Mouse (Mus musculus) Patski (cell line): ENCODE results near the gene Gm10309. TPM values are rescaled to one million over a fixed set of nuclear protein-coding genes. Genes with fewer than 3 reads are reported as not detected.

Source experiments
- ATAC-seq: fragments of 100-300 bp; one replicate; pipeline ENCODE4 v1.8.0; 2021
- CTCF ChIA-PET: fragments of 350-600 bp; sonication (Branson Sonifier 250); formaldehyde crosslinking; loops from one replicate; lab custom pipeline; 2022; ENCODE audit warnings: inconsistent platforms; lab: Charles Lee
- POLR2A ChIA-PET: fragments of 350-600 bp; sonication (Branson Sonifier 250); formaldehyde crosslinking; loops from one replicate; lab custom pipeline; 2022; ENCODE audit warnings: antibody characterized with exemption, inconsistent platforms; lab: Charles Lee
- DNase-seq: peaks from one replicate; pipeline ENCODE4 v3.0.0-alpha.2; 2011; ENCODE audit warnings: low read depth, low spot score
- H3K27me3 ChIP-seq: fragments of 371-371 bp; one replicate; pipeline ENCODE4 v1.5.1; 2021
- CTCF ChIP-seq: fragments of 100-300 bp; IDR thresholded peaks from one replicate; pipeline ENCODE4 v1.5.1; 2021
- in situ Hi-C: fragments of 300-500 bp; cut with MboI; formaldehyde crosslinking; loops from 3 replicates; pipeline ENCODE4 v1.11.1; 2018; ENCODE audit warnings: low pct_unique_long_range_greater_than_20kb, mixed read lengths
- polyA plus RNA-seq: library from polyadenylated mRNA; unstranded; gene quantifications from one replicate; pipeline ENCODE4 v1.2.3, GENCODE M21; 2021

Gm10309 gene
- polyA plus RNA-seq, 1 experiment from 2014 or later, result not detected

GRCm38 (mm10) chr17:86476674-86477073 lies 28.4 kb downstream of the Gm10309 start:
- DNase-seq (no peak), ATAC-seq (no peak)
- no peaks in the 10 kb centered on the region for H3K27me3 ChIP-seq
- no peak for TF ChIP-seq CTCF
- in situ Hi-C loops, result loop anchor here (25.0 kb wide), 2 partner anchors 786 to 1111 kb away; partner anchors contain the start of gene Mcfd2
- CTCF ChIA-PET, result interaction anchor here (0.7 to 1.5 kb wide), 4 partner anchors 11 to 430 kb away, joined by 3 to 4 read pairs (median 3); no protein-coding TSS in a partner anchor
- POLR2A ChIA-PET, result interaction anchor here (0.5 kb wide), 1 partner anchor 285 kb away, joined by 3 read pairs; no protein-coding TSS in a partner anchor

GRCm38 (mm10) chr17:86471684-86472083 lies 33.3 kb downstream of the Gm10309 start:
- POLR2A ChIA-PET, result no interaction called here
- in situ Hi-C loops, result no loop called here
- DNase-seq (no peak), ATAC-seq (no peak)
- no peaks in the 10 kb centered on the region for H3K27me3 ChIP-seq
- CTCF ChIA-PET, result interaction anchor here (0.7 to 1.7 kb wide), 9 partner anchors 9 to 326 kb away, joined by 3 to 10 read pairs (median 5); partner anchors contain the start of gene Srbd1
- TF ChIP-seq CTCF, result peak; percentile 83

- in situ Hi-C loops, result no loop called here
- DNase-seq (no peak), ATAC-seq (no peak)
- ChIA-PET CTCF (interaction anchor here (1.1 to 1.7 kb wide), 4 partner anchors 7 to 309 kb away, joined by 3 to 10 read pairs (median 3); no protein-coding TSS in a partner anchor), POLR2A (interaction anchor here (0.6 kb wide), 1 partner anchor 303 kb away, joined by 3 read pairs; no protein-coding TSS in a partner anchor)
- TF ChIP-seq CTCF, result no peak
- no peaks in the 10 kb centered on the region for H3K27me3 ChIP-seq
Observed at GRCm38 (mm10) chr17:86470160-86470559, 34.9 kb downstream of the Gm10309 start.

DNA sequence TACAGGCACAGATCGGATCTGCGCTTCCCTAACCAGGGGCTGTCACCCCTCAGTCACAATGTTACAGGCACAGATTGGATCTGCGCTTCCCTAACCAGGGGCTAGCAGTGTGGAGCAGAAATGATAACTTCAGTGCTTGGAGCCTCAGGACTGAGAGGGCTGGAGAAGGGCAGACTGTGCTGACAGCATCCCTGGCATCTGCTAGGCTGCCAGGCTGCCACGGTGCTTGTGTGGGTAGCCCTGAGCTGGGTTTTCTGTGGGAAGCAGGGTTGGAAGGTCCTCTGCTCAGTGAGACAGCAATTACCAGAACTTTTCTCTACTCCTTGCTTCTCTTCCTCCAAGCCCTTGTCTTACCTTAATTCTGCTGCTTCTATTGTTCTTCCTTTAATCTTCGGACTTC lies 37.1 kb downstream of the Gm10309 start:
- ChIA-PET POLR2A (no interaction called here), CTCF (no interaction called here)
- no peaks in the 10 kb centered on the region for H3K27me3 ChIP-seq
- TF ChIP-seq CTCF, result no peak
- ATAC-seq (no peak), DNase-seq (no peak)
- in situ Hi-C loops, result no loop called here

- no peak for ATAC-seq
- H3K27me3 ChIP-seq, result no peaks in the 10 kb centered on the region
- no peak for DNase-seq
- ChIA-PET POLR2A (no interaction called here), CTCF (no interaction called here)
- no peak for TF ChIP-seq CTCF
- in situ Hi-C loops, result no loop called here
Observed at GRCm38 (mm10) chr17:86467291-86467898, 37.6 kb downstream of the Gm10309 start.

DNA sequence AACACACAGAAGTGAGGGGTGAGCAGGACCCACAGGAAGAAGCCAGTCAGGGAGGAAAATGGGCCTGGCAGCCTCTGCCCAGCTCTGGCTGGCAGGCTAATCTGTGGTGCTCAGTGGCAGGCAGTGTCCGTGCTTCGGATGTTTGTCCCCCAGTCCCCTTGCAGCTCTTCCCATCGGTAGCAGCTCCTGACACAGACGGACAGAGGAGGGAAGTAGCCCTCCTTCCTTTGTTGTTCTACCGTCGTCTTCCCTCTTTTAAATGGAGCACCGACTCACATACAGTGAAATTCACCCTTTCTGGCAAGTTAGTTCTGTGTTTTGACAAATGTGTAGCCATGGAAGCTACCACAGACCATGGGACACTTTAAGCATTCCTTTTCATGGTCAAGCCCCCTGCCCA lies 38.2 kb downstream of the Gm10309 start:
- ATAC-seq (no peak), DNase-seq (no peak)
- in situ Hi-C loops, result no loop called here
- ChIA-PET POLR2A (no interaction called here), CTCF (interaction anchor here (2.7 kb wide), 1 partner anchor 305 kb away, joined by 8 read pairs; no protein-coding TSS in a partner anchor)
- no peaks in the 10 kb centered on the region for H3K27me3 ChIP-seq
- no peak for TF ChIP-seq CTCF

GRCm38 (mm10) chr17:86466412-86466811 lies 38.6 kb downstream of the Gm10309 start:
- ATAC-seq (no peak), DNase-seq (no peak)
- ChIA-PET POLR2A (no interaction called here), CTCF (interaction anchor here (2.7 kb wide), 1 partner anchor 305 kb away, joined by 8 read pairs; no protein-coding TSS in a partner anchor)
- no peak for TF ChIP-seq CTCF
- in situ Hi-C loops, result no loop called here
- no peaks in the 10 kb centered on the region for H3K27me3 ChIP-seq

DNA sequence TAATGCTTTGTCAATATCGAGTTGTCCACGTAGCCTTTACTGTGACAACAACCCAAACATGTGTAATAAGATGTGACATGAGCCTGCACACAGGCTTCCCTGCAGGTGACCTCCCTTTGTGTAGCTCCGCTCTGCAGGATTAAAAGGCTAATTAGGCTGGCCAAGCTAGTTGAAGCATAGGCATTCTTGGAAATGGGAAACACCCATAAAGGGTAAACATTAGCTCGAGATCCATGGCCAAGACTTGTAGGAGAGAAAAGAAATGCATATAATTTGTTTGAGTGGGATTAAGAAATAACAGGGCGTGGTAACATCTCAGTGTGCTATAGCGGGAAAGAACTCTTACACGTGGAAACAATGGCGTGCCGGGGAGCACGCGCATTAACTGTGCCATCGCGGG lies 39.2 kb downstream of the Gm10309 start:
- no peaks in the 10 kb centered on the region for H3K27me3 ChIP-seq
- ATAC-seq, result no peak
- CTCF ChIA-PET, result interaction anchor here (2.7 kb wide), 1 partner anchor 304 kb away, joined by 8 read pairs; no protein-coding TSS in a partner anchor
- no peak for TF ChIP-seq CTCF
- POLR2A ChIA-PET, result no interaction called here
- DNase-seq, result no peak
- in situ Hi-C loops, result no loop called here

- CTCF ChIA-PET, result interaction anchor here (2.7 kb wide), 1 partner anchor 303 kb away, joined by 8 read pairs; no protein-coding TSS in a partner anchor
- TF ChIP-seq CTCF, result no peak
- H3K27me3 ChIP-seq, result no peaks in the 10 kb centered on the region
- peak; percentile 47 for ATAC-seq
- POLR2A ChIA-PET, result no interaction called here
- in situ Hi-C loops, result no loop called here
- no peak for DNase-seq
Observed at GRCm38 (mm10) chr17:86464689-86465363, 40.2 kb downstream of the Gm10309 start.

- no peaks in the 10 kb centered on the region for H3K27me3 ChIP-seq
- TF ChIP-seq CTCF, result no peak
- in situ Hi-C loops, result no loop called here
- ATAC-seq (no peak), DNase-seq (no peak)
- ChIA-PET CTCF (interaction anchor here (2.7 kb wide), 1 partner anchor 303 kb away, joined by 8 read pairs; no protein-coding TSS in a partner anchor), POLR2A (interaction anchor here (0.7 kb wide), 1 partner anchor 22 kb away, joined by 3 read pairs; no protein-coding TSS in a partner anchor)
Observed at GRCm38 (mm10) chr17:86464197-86464596, 40.8 kb downstream of the Gm10309 start.
